Mouse (Mus musculus) mouse trophoblast stem cell (cell line): Measurements from ENCODE around the gene Ccdc154.
"Not testable (repeated sequence)": the region's sequence is repeated elsewhere in the genome, so short reads cannot be mapped to it uniquely, and the experiment has no call there.

Source experiments
- in situ Hi-C, 2 experiments: fragments of 300-500 bp; cut with MseI, MboI; formaldehyde crosslinking; loops; 2 replicates in 1 of 2; 3 replicates in 1 of 2; pipeline ENCODE4 v1.15.1; 2025

Gene Ccdc154

GRCm38 (mm10) chr17:25162161-25162560 lies at the start of gene Ccdc154:
Gene Ccdc154, plus strand, starts transcription at chr17:25162461.
- in situ Hi-C loops, result no loop called here

GRCm38 (mm10) chr17:25114908-25115645 lies 47.2 kb upstream of the Ccdc154 start:
- in situ Hi-C loops, result no loop called here

GRCm38 (mm10) chr17:25115664-25116432 lies 46.4 kb upstream of the Ccdc154 start, which contains the start of gene Telo2:
Gene Telo2, minus strand, starts transcription at chr17:25115967.
- in situ Hi-C loops, result no loop called here

GRCm38 (mm10) chr17:25117263-25117662 lies 45.0 kb upstream of the Ccdc154 start:
- in situ Hi-C loops, result no loop called here

GRCm38 (mm10) chr17:25120406-25120805 lies 41.9 kb upstream of the Ccdc154 start, which contains the start of gene Ptx4:
Gene Ptx4, plus strand, starts transcription at chr17:25120760.
- in situ Hi-C loops, result no loop called here

- in situ Hi-C loops, result no loop called here
Measured at GRCm38 (mm10) chr17:25123979-25124378, 38.3 kb upstream of the Ccdc154 start.

GRCm38 (mm10) chr17:25125442-25126060 lies 36.7 kb upstream of the Ccdc154 start:
- in situ Hi-C loops, result not testable (repeated sequence)

GRCm38 (mm10) chr17:25127079-25127478 lies 35.2 kb upstream of the Ccdc154 start:
- in situ Hi-C loops, result no loop called here

GRCm38 (mm10) chr17:25127681-25128080 lies 34.6 kb upstream of the Ccdc154 start:
- in situ Hi-C loops, result no loop called here

- in situ Hi-C loops, result no loop called here
Measured at GRCm38 (mm10) chr17:25130060-25130459, 32.2 kb upstream of the Ccdc154 start.

- in situ Hi-C loops, result no loop called here
Measured at GRCm38 (mm10) chr17:25133275-25133698, 29.0 kb upstream of the Ccdc154 start, which contains the start of gene Clcn7. Gene Clcn7, plus strand, starts transcription at chr17:25133391.

GRCm38 (mm10) chr17:25135622-25136021 lies 26.6 kb upstream of the Ccdc154 start:
- in situ Hi-C loops, result no loop called here

- in situ Hi-C loops, result no loop called here
Measured at GRCm38 (mm10) chr17:25138803-25139202, 23.5 kb upstream of the Ccdc154 start.

- in situ Hi-C loops, result no loop called here
Measured at GRCm38 (mm10) chr17:25139960-25140359, 22.3 kb upstream of the Ccdc154 start.

GRCm38 (mm10) chr17:25163387-25163786 lies 1.1 kb downstream of the Ccdc154 start:
- in situ Hi-C loops, result no loop called here

GRCm38 (mm10) chr17:25164770-25165169 lies 2.5 kb downstream of the Ccdc154 start:
- in situ Hi-C loops, result no loop called here

- in situ Hi-C loops, result no loop called here
Measured at GRCm38 (mm10) chr17:25165970-25166671, 3.9 kb downstream of the Ccdc154 start.

- in situ Hi-C loops, result no loop called here
Measured at GRCm38 (mm10) chr17:25169706-25170105, 7.4 kb downstream of the Ccdc154 start.

- in situ Hi-C loops, result no loop called here
Measured at GRCm38 (mm10) chr17:25172558-25172957, 10.3 kb downstream of the Ccdc154 start.

- in situ Hi-C loops, result no loop called here
Measured at GRCm38 (mm10) chr17:25175411-25175810, 13.2 kb downstream of the Ccdc154 start, which contains the start of gene Gm38655. Gene Gm38655, minus strand, starts transcription at chr17:25175471.

GRCm38 (mm10) chr17:25183232-25183631 lies 21.0 kb downstream of the Ccdc154 start:
- in situ Hi-C loops, result no loop called here
